Mouse (Mus musculus) bone marrow, adult 2 months (tissue): ENCODE measurements around the gene Pard3. TPM values are rescaled to one million over a fixed set of nuclear protein-coding genes. Genes with fewer than 3 reads are reported as not detected.

Experiments
- H3K27ac ChIP-seq: fragments of 200-500 bp; 2 replicates; pipeline ENCODE4 v1.5.1; 2012; ENCODE audit warnings: low read depth, mild to moderate bottlenecking, control low read depth, inconsistent platforms, low read length; ENCODE audit not compliant: control insufficient read depth, poor library complexity, insufficient read depth
- H3K4me1 ChIP-seq: fragments of 200-500 bp; 2 replicates; pipeline ENCODE4 v1.6.1; 2011; ENCODE audit warnings: low read length; ENCODE audit not compliant: control insufficient read depth, insufficient read depth
- H3K4me3 ChIP-seq: fragments of 200-500 bp; replicated peaks from 2 replicates; pipeline ENCODE3; 2011; ENCODE audit warnings: mild to moderate bottlenecking, low read depth, low read length, control low read depth; ENCODE audit not compliant: control insufficient read depth
- CTCF ChIP-seq: fragments of 200-500 bp; IDR thresholded peaks from 2 replicates; pipeline ENCODE4 v1.5.1; 2011; ENCODE audit warnings: low read length, control low read depth; ENCODE audit not compliant: control insufficient read depth, insufficient read depth
- POLR2A ChIP-seq: fragments of 200-500 bp; IDR thresholded peaks from 2 replicates; pipeline ENCODE4 v1.6.1; 2011; ENCODE audit warnings: low read depth, mild to moderate bottlenecking, control low read depth, low read length, borderline replicate concordance; ENCODE audit not compliant: control insufficient read depth
- WGBS: fragments of 180-500 bp; shearing (Covaris S2); methylation state at CpG from one replicate; pipeline ENCODE4 v1.1.7; 2018; 5-methylcytosine and 5-hydroxymethylcytosine counted together
- polyA plus RNA-seq: library from polyadenylated mRNA; stranded (reverse); fragments of >200 nt; gene quantifications from 2 replicates; pipeline ENCODE4 v1.2.4, GENCODE M21; 2011; ENCODE audit warnings: low replicate concordance; ENCODE audit not compliant: missing spikeins, insufficient read depth, insufficient read length

Pard3 gene
- polyA plus RNA-seq, 1 experiment, result 3.8 TPM

DNA sequence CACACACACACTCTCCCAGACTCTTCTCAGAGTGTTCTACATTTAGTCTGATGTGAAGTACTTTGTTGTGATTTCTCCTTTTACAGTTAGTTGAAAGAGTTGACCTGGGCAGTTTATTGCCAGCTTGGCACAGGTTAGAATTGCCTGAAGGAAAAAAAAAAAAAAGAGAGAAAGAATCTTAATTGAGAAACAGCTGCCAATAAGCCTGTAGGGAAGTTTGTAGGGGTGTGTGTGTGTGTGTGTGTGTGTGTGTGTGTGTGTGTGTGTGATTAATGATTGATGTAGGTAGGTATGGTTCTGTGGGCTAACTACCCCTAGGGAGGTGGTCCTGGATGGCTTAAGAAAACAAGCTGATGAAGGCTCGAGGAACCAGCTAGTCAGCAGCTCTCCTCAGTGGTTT, 252.1 kb downstream of the Pard3 start:
- no peaks in the 10 kb centered on the region for H3K4me1 ChIP-seq
- WGBS, result 0% methylated on average over 1 of the region's 1 CpGs
- H3K27ac ChIP-seq, result no peak overlapping the region
- H3K4me3 ChIP-seq, result no peak overlapping the region
- no peak for TF ChIP-seq POLR2A
- no peak for TF ChIP-seq CTCF

DNA sequence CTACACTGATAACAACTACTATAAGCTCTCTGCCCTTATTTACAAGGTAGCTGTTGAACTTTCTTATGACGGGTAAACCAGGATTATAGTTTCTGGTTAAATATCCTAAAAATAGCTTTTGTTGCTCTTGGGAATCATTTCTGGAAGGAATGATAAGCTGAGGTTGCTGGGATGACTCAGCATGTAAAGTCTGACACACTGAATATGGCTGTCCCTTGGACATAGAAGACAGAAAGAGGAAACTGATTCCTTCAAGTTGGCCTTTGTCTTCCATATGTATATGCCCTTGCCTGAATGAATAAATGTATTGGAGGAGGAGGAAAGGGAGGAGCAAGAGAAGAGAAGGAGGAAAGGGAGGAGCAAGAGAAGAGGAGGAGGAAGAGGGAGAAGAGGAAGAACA, 254.2 kb downstream of the Pard3 start:
- no peak for TF ChIP-seq CTCF
- no peak for TF ChIP-seq POLR2A
- H3K27ac ChIP-seq, result no peak overlapping the region
- 44% methylated on average over 1 of the region's 1 CpGs for WGBS
- H3K4me3 ChIP-seq, result no peak overlapping the region
- no peaks in the 10 kb centered on the region for H3K4me1 ChIP-seq

GRCm38 (mm10) chr8:127318377-127319159, 254.9 kb downstream of the Pard3 start:
- WGBS, result 4% methylated on average over 7 of the region's 7 CpGs
- no peak for TF ChIP-seq CTCF
- TF ChIP-seq POLR2A, result no peak
- Histone ChIP-seq H3K4me1 (no peaks in the 10 kb centered on the region), H3K4me3 (no peak overlapping the region), H3K27ac (no peak overlapping the region)

- WGBS, result 77% methylated on average over 5 of the region's 5 CpGs
- H3K4me3 ChIP-seq, result no peak overlapping the region
- no peak overlapping the region for H3K27ac ChIP-seq
- H3K4me1 ChIP-seq, result no peaks in the 10 kb centered on the region
- no peak for TF ChIP-seq POLR2A
- TF ChIP-seq CTCF, result no peak
Measured at GRCm38 (mm10) chr8:127320930-127321329, 257.2 kb downstream of the Pard3 start.

DNA sequence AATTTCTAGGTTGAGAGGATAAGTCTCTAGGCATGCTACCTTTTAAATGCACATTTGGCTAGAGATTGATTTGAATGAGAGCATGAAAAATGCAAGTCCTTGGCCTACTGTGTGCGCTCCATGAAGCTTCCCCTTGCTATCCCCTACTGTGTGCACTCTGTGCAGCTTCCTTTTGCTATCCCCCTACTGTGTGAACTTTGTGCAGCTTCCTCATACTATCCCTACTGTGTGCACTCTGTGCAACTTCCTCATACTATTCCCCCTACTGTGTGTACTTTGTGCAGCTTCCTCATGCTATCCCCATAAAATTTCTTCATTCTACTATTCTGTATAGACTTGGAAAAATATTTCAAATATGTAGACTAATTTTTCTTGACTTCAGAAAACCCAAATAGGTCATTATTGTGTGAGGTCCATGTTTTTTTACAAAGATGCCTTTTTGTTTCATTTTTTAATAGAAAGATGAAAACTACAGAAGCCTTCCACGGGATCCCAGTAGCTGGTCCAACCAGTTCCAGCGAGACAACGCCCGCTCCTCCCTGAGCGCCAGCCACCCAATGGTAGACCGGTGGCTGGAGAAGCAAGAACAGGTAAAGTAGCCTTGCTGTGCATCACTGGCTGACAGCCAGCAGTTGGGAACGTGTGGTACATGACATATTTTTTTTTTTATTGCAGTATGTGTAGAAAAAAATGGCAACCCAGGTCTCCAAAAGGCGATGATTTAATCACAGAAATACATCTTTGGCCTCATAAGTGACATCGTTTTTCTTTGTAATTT, 260.1 kb downstream of the Pard3 start:
- TF ChIP-seq POLR2A (no peak), CTCF (no peak)
- Histone ChIP-seq H3K27ac (no peak overlapping the region), H3K4me3 (no peak overlapping the region), H3K4me1 (no peaks in the 10 kb centered on the region)
- WGBS, result 86% methylated on average over 10 of the region's 10 CpGs

- WGBS, result 37% methylated on average over 3 of the region's 3 CpGs
- H3K4me1 ChIP-seq, result no peaks in the 10 kb centered on the region
- H3K27ac ChIP-seq, result no peak overlapping the region
- no peak overlapping the region for H3K4me3 ChIP-seq
- TF ChIP-seq CTCF (no peak), POLR2A (no peak)
Measured at GRCm38 (mm10) chr8:127324836-127325570, 261.3 kb downstream of the Pard3 start.

GRCm38 (mm10) chr8:127325749-127326148, 262.1 kb downstream of the Pard3 start:
- H3K4me1 ChIP-seq, result no peaks in the 10 kb centered on the region
- no peak overlapping the region for H3K4me3 ChIP-seq
- 41% methylated on average over 5 of the region's 5 CpGs for WGBS
- no peak for TF ChIP-seq CTCF
- no peak for TF ChIP-seq POLR2A
- no peak overlapping the region for H3K27ac ChIP-seq
